Mouse (Mus musculus): ENCODE data around the gene Gad2. TPM values are rescaled to one million over a fixed set of nuclear protein-coding genes. Genes with fewer than 3 reads are reported as not detected.

The Gad2 gene
- polyA plus RNA-seq, 1 experiment from 2014 or later: not detected

- no peak for TF ChIP-seq CTCF (IDR thresholded peaks at IDR 0.05; ENCODE audit: low read depth)
- peaks cover 84% of the 10 kb centered on the region for H3K27me3 ChIP-seq (replicated peaks; ENCODE audit: control insufficient read depth, insufficient read depth, low read length)
Observed at GRCm38 (mm10) chr2:22624188-22624975, 2.4 kb downstream of the Gad2 start.

GRCm38 (mm10) chr2:22625096-22625960 is 3.3 kb downstream of the Gad2 start:
- Histone ChIP-seq H3K9me3 (ENCODE audit: control insufficient read depth) (no peaks in the 10 kb centered on the region), H3K4me2 (replicated peaks; ENCODE audit: low read depth) (no peak overlapping the region), H3K4me3 (ENCODE audit: low read depth, low read length) (no peak overlapping the region), H3K36me3 (ENCODE audit: control insufficient read depth, insufficient read depth) (no peaks in the 10 kb centered on the region), H3K4me1 (replicated peaks; ENCODE audit: control insufficient read depth, insufficient read depth, low read length) (no peaks in the 10 kb centered on the region), H3K9ac (ENCODE audit: low read depth, low read length) (no peak overlapping the region), H3K27ac (ENCODE audit: low read depth, low read length) (no peak overlapping the region), H3K27me3 (replicated peaks; ENCODE audit: control insufficient read depth, insufficient read depth, low read length) (peaks cover 75% of the 10 kb centered on the region)
- 17% methylated on average over 16 of the region's 16 CpGs for WGBS
- ATAC-seq: no peak
- no peak for TF ChIP-seq CTCF (IDR thresholded peaks at IDR 0.05; ENCODE audit: low read depth)

More at GRCm38 (mm10) chr2:22624188-22624975, 2.4 kb downstream of the Gad2 start:
- Histone ChIP-seq H3K9ac (ENCODE audit: low read depth, low read length) (no peak overlapping the region), H3K36me3 (ENCODE audit: control insufficient read depth, insufficient read depth) (no peaks in the 10 kb centered on the region), H3K4me2 (replicated peaks; ENCODE audit: low read depth) (peak overlapping the region; percentile 60; the same call in 1 of the 2 replicates), H3K4me3 (ENCODE audit: low read depth, low read length) (no peak overlapping the region), H3K27ac (ENCODE audit: low read depth, low read length) (no peak overlapping the region), H3K9me3 (ENCODE audit: control insufficient read depth) (no peaks in the 10 kb centered on the region), H3K4me1 (replicated peaks; ENCODE audit: control insufficient read depth, insufficient read depth, low read length) (no peaks in the 10 kb centered on the region)
- WGBS: 5% methylated on average over 27 of the region's 27 CpGs
- no peak for ATAC-seq

- Histone ChIP-seq H3K36me3 (ENCODE audit: control insufficient read depth, insufficient read depth) (no peaks in the 10 kb centered on the region), H3K9ac (ENCODE audit: low read depth, low read length) (no peak overlapping the region), H3K9me3 (ENCODE audit: control insufficient read depth) (no peaks in the 10 kb centered on the region), H3K4me3 (ENCODE audit: low read depth, low read length) (no peak overlapping the region), H3K27ac (ENCODE audit: low read depth, low read length) (no peak overlapping the region), H3K27me3 (replicated peaks; ENCODE audit: control insufficient read depth, insufficient read depth, low read length) (peaks cover 56% of the 10 kb centered on the region), H3K4me2 (replicated peaks; ENCODE audit: low read depth) (no peak overlapping the region), H3K4me1 (replicated peaks; ENCODE audit: control insufficient read depth, insufficient read depth, low read length) (no peaks in the 10 kb centered on the region)
- 40% methylated on average over 3 of the region's 3 CpGs for WGBS
- no peak for ATAC-seq
- no peak for TF ChIP-seq CTCF (IDR thresholded peaks at IDR 0.05; ENCODE audit: low read depth)
Observed at GRCm38 (mm10) chr2:22627147-22627666, 5.2 kb downstream of the Gad2 start.

GRCm38 (mm10) chr2:22627819-22628432 is 5.9 kb downstream of the Gad2 start:
- Histone ChIP-seq H3K4me1 (replicated peaks; ENCODE audit: control insufficient read depth, insufficient read depth, low read length) (no peaks in the 10 kb centered on the region), H3K4me2 (replicated peaks; ENCODE audit: low read depth) (no peak overlapping the region), H3K9me3 (ENCODE audit: control insufficient read depth) (no peaks in the 10 kb centered on the region), H3K4me3 (ENCODE audit: low read depth, low read length) (no peak overlapping the region), H3K36me3 (ENCODE audit: control insufficient read depth, insufficient read depth) (no peaks in the 10 kb centered on the region), H3K27me3 (replicated peaks; ENCODE audit: control insufficient read depth, insufficient read depth, low read length) (peaks cover 49% of the 10 kb centered on the region), H3K27ac (ENCODE audit: low read depth, low read length) (no peak overlapping the region), H3K9ac (ENCODE audit: low read depth, low read length) (no peak overlapping the region)
- WGBS: 35% methylated on average over 5 of the region's 5 CpGs
- no peak for ATAC-seq
- TF ChIP-seq CTCF (IDR thresholded peaks at IDR 0.05; ENCODE audit: low read depth): no peak

GRCm38 (mm10) chr2:22634766-22635165 is 12.8 kb downstream of the Gad2 start:
- Histone ChIP-seq H3K36me3 (ENCODE audit: control insufficient read depth, insufficient read depth) (no peaks in the 10 kb centered on the region), H3K9ac (ENCODE audit: low read depth, low read length) (no peak overlapping the region), H3K4me1 (replicated peaks; ENCODE audit: control insufficient read depth, insufficient read depth, low read length) (no peaks in the 10 kb centered on the region), H3K9me3 (ENCODE audit: control insufficient read depth) (no peaks in the 10 kb centered on the region), H3K4me3 (ENCODE audit: low read depth, low read length) (no peak overlapping the region), H3K4me2 (replicated peaks; ENCODE audit: low read depth) (no peak overlapping the region), H3K27ac (ENCODE audit: low read depth, low read length) (no peak overlapping the region), H3K27me3 (replicated peaks; ENCODE audit: control insufficient read depth, insufficient read depth, low read length) (no peaks in the 10 kb centered on the region)
- 34% methylated on average over 8 of the region's 8 CpGs for WGBS
- peak; percentile 73 for TF ChIP-seq CTCF (IDR thresholded peaks at IDR 0.05; ENCODE audit: low read depth)
- ATAC-seq: no peak

GRCm38 (mm10) chr2:22646134-22646533 is 24.1 kb downstream of the Gad2 start:
- 71% methylated on average over 1 of the region's 1 CpGs for WGBS
- Histone ChIP-seq H3K27me3 (replicated peaks; ENCODE audit: control insufficient read depth, insufficient read depth, low read length) (no peaks in the 10 kb centered on the region), H3K36me3 (ENCODE audit: control insufficient read depth, insufficient read depth) (no peaks in the 10 kb centered on the region), H3K27ac (ENCODE audit: low read depth, low read length) (no peak overlapping the region), H3K4me3 (ENCODE audit: low read depth, low read length) (no peak overlapping the region), H3K9ac (ENCODE audit: low read depth, low read length) (no peak overlapping the region), H3K4me1 (replicated peaks; ENCODE audit: control insufficient read depth, insufficient read depth, low read length) (no peaks in the 10 kb centered on the region), H3K9me3 (ENCODE audit: control insufficient read depth) (no peaks in the 10 kb centered on the region), H3K4me2 (replicated peaks; ENCODE audit: low read depth) (no peak overlapping the region)
- no peak for ATAC-seq
- TF ChIP-seq CTCF (IDR thresholded peaks at IDR 0.05; ENCODE audit: low read depth): no peak
